Comparison of ENCODE assay signal across 8 mouse cellular contexts in the genomic region with DNA sequence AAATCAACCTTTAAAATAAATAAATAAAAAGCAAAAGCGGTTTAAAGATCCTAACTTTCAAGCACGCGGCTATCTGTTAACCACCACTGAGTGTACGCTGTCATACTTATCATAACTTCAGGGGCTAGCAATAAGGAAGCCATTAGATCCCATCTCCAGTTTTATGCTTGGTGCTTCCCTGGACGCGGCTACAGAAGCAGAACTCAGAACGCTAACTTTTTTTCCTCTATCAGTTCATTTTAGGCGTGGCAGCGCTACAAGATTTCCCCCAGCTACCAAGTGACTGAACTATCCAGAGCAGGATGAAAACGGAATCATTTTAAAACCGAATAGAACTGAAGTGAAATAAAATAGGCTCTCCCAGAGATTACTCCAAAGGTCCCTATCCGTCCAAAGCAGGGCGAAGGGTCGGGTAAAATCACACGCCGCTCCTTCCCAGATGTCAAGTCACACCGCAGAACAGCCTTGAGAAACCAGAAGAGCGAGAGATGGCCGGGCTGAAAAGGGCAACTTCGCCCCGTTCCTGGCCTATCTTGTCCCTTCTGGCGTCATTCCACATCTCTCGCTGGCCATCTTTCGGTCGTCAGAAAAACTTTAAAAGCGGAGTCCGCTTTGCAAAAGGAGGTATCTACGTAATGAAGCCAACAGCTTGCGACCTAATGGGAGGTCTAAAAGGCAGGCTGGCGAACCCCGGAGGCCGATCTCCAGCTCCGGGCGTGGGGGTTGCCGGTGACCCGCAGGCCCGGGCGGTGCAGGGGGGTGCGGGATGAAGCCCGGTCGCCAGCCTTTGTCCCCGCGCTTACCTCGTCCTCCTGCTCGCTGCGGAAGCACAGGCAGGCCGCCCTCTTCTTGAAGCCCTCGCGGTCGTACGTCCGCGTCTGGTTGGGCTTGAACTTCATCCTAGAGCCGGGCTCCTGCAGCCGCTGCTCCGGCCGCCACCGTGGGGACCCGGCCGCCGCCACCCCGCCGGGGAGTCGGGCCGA. TPM values are rescaled to one million over a fixed set of nuclear protein-coding genes. Genes with fewer than 3 reads are reported as not detected.
DNase-seq lines count a peak whose midpoint lies in the region; ATAC-seq and TF ChIP-seq lines count a peak whose summit lies in the region.

No protein-coding gene starts in this region.

- no peaks in the 10 kb centered on the region for H3K9me3 ChIP-seq in ES-E14 (ENCODE audit: control insufficient read depth, insufficient read depth, low read depth, low read length)
- H3K9me3 ChIP-seq in embryonic facial prominence, embryonic 13.5 days: no peaks in the 10 kb centered on the region
- H3K9me3 ChIP-seq in heart, embryonic 13.5 days: no peaks in the 10 kb centered on the region

- ATAC-seq in embryonic facial prominence, embryonic 13.5 days (ENCODE audit: insufficient number of reproducible peaks, insufficient read depth, low FRiP score, low TSS enrichment, low read depth): peak; percentile 48; the same call in 1 of the 2 replicates
- peak; percentile 27 for ATAC-seq in heart, embryonic 13.5 days (ENCODE audit: extremely low read depth, insufficient number of reproducible peaks, low FRiP score, low TSS enrichment)

- H3K36me3 ChIP-seq in ES-E14 (ENCODE audit: control insufficient read depth, insufficient read depth, low read length, poor library complexity, severe bottlenecking) (peaks cover 3% of the 10 kb centered on the region), macrophage (ENCODE audit: inconsistent target) (no peaks in the 10 kb centered on the region)
- no peaks in the 10 kb centered on the region for H3K36me3 ChIP-seq in embryonic facial prominence, embryonic 13.5 days
- 0 out of 2 replicates have a peak, but pooled peaks cover 11% of the 10 kb centered on the region for H3K36me3 ChIP-seq in heart, embryonic 13.5 days

- under 1% methylated on average over 65 of the region's 65 CpGs for WGBS in embryonic facial prominence, embryonic 13.5 days
- under 1% methylated on average over 63 of the region's 65 CpGs for WGBS in heart, embryonic 13.5 days
- 1% methylated on average over 58 of the region's 65 CpGs for WGBS in macrophage (ENCODE audit: missing documents)

- peak overlapping the region; percentile 78 for H3K4me2 ChIP-seq in embryonic facial prominence, embryonic 13.5 days
- peak overlapping the region; percentile 83 for H3K4me2 ChIP-seq in heart, embryonic 13.5 days

- H3K4me3 ChIP-seq in ES-E14 (ENCODE audit: insufficient read depth in 1 of 2, low read depth in 1 of 2, low read length in 2 of 2, poor library complexity in 1 of 2, severe bottlenecking in 1 of 2): peak overlapping the region; percentile 94 to 97
- H3K4me3 ChIP-seq in embryonic facial prominence, embryonic 13.5 days: peak overlapping the region; percentile 93
- H3K4me3 ChIP-seq in heart, embryonic 13.5 days: peak overlapping the region; percentile 87
- peak overlapping the region; percentile 79 for H3K4me3 ChIP-seq in macrophage (ENCODE audit: inconsistent target)

- H3K27ac ChIP-seq in ES-E14 (ENCODE audit: insufficient read depth, low read depth, low read length, poor library complexity, severe bottlenecking): peak overlapping the region; percentile 62; the same call in 1 of the 2 replicates
- H3K27ac ChIP-seq in embryonic facial prominence, embryonic 13.5 days: peak overlapping the region; percentile 91
- peak overlapping the region; percentile 96 for H3K27ac ChIP-seq in heart, embryonic 13.5 days (replicated peaks)
- peak overlapping the region; percentile 53 for H3K27ac ChIP-seq in macrophage

- peaks cover 50% of the 10 kb centered on the region for H3K79me2 ChIP-seq in macrophage (ENCODE audit: inconsistent target)

- in situ Hi-C loops in ES-E14 (cut with MboI; ENCODE audit: low sequenced_read_pairs in 2 of 2, unreplicated experiment in 2 of 2): loop anchor here in 1 of 2 experiments (25.0 kb wide), 1 partner anchor 324 kb away; no protein-coding TSS in a partner anchor

- H3K27me3 ChIP-seq in embryonic facial prominence, embryonic 13.5 days: no peaks in the 10 kb centered on the region
- H3K27me3 ChIP-seq in heart, embryonic 13.5 days (replicated peaks): no peaks in the 10 kb centered on the region

- peaks cover 12 to 25% of the 10 kb centered on the region in 2 experiments for H3K4me1 ChIP-seq in ES-E14 (ENCODE audit: control insufficient read depth in 2 of 2, insufficient read depth in 2 of 2, low read length in 2 of 2, poor library complexity in 1 of 2)
- peaks cover 42% of the 10 kb centered on the region for H3K4me1 ChIP-seq in embryonic facial prominence, embryonic 13.5 days
- H3K4me1 ChIP-seq in heart, embryonic 13.5 days: peaks cover 48% of the 10 kb centered on the region

- H3K9ac ChIP-seq in ES-E14 (ENCODE audit: insufficient read depth, low read depth, low read length, poor library complexity, severe bottlenecking): peak overlapping the region; percentile 82
- peak overlapping the region; percentile 97 for H3K9ac ChIP-seq in embryonic facial prominence, embryonic 13.5 days
- peak overlapping the region; percentile 99 for H3K9ac ChIP-seq in heart, embryonic 13.5 days

- no peak for DNase-seq in ES-E14 (ENCODE audit: low read depth, low spot score)
- peak; percentile 49 for DNase-seq in adrenal gland, postnatal 25 days
- DNase-seq in kidney, postnatal 14 days: peak; percentile 63
- peak; percentile 49 for DNase-seq in retina, embryonic 14.5 days (ENCODE audit: low spot score)
- peak; percentile 44 for DNase-seq in urinary bladder, postnatal 14 days (ENCODE audit: low spot score)

TF ChIP-seq in ES-E14, 5 proteins besides CTCF, POLR2A, EP300 and RAD21:
- TF ChIP-seq HCFC1 (IDR thresholded peaks at IDR 0.05; ENCODE audit: borderline replicate concordance, insufficient read depth, low read length): no peak
- TF ChIP-seq ZNF384 (IDR thresholded peaks at IDR 0.05; ENCODE audit: low read depth, low read length): no peak
- no peak for TF ChIP-seq ZC3H11A (IDR thresholded peaks at IDR 0.05; ENCODE audit: borderline replicate concordance, low read depth, low read length)
- no peak for TF ChIP-seq CHD2 (IDR thresholded peaks at IDR 0.05; ENCODE audit: low read depth, low read length)
- TF ChIP-seq MAFK (IDR thresholded peaks at IDR 0.05; ENCODE audit: insufficient read depth, low read depth, low read length): no peak

RNA-seq across cellular contexts. Expression of a gene that starts 0.8 kb away (rescaled TPM):
- total RNA-seq in ES-E14 (2012; rRNA removed): 61.5 and 92.4 TPM in 2 replicates
- 140 and 146 TPM in 2 replicates for total RNA-seq in adrenal gland, postnatal 25 days (2021)
- polyA plus RNA-seq in embryonic facial prominence, embryonic 13.5 days (2015; fragmentation: Nextera tagmentation; extraction: Ambion mirVana): 84.9 and 85.7 TPM in 2 replicates
- 85.2 and 107 TPM in 2 replicates for polyA plus RNA-seq in heart, embryonic 13.5 days (2015; fragmentation: Nextera tagmentation; extraction: Ambion mirVana)
- 10 to 100 TPM in 2 of 26 experiments, 1 to 10 TPM in 24; 1.4 to 13.4 (median 5.1) TPM for total RNA-seq in macrophage (2018; cell fraction: chromatin; rRNA removed)
- 10 to 100 TPM; 25.1 to 41.0 (median 33.6) TPM for total RNA-seq in macrophage (2018; cell fraction: cytosol; rRNA removed)
- total RNA-seq in macrophage (2018; cell fraction: nucleus; rRNA removed): 10 to 100 TPM in 20 of 26 experiments, 1 to 10 TPM in 6; 7.2 to 25.3 (median 12.7) TPM
- polyA plus RNA-seq in macrophage (2018): 29.6 to 34.9 TPM (median 34.1 TPM) in 3 replicates

RNA-seq across cellular contexts. Expression of a gene that starts 48.2 kb away (rescaled TPM):
- total RNA-seq in ES-E14 (2012; rRNA removed): 88.6 and 102 TPM in 2 replicates
- 131 and 145 TPM in 2 replicates for total RNA-seq in adrenal gland, postnatal 25 days (2021)
- 308 and 327 TPM in 2 replicates for polyA plus RNA-seq in embryonic facial prominence, embryonic 13.5 days (2015; fragmentation: Nextera tagmentation; extraction: Ambion mirVana)
- polyA plus RNA-seq in heart, embryonic 13.5 days (2015; fragmentation: Nextera tagmentation; extraction: Ambion mirVana): 248 and 271 TPM in 2 replicates
- 100 to 1,000 TPM in 14 of 26 experiments, 10 to 100 TPM in 12; 43.3 to 177 (median 103) TPM for total RNA-seq in macrophage (2018; cell fraction: chromatin; rRNA removed)
- total RNA-seq in macrophage (2018; cell fraction: cytosol; rRNA removed): 100 to 1,000 TPM; 107 to 212 (median 164) TPM
- total RNA-seq in macrophage (2018; cell fraction: nucleus; rRNA removed): 100 to 1,000 TPM in 24 of 26 experiments, 10 to 100 TPM in 2; 94.5 to 370 (median 167) TPM
- 101 to 234 TPM (median 183 TPM) in 3 replicates for polyA plus RNA-seq in macrophage (2018)
